Mouse (Mus musculus) stomach, postnatal 0 days (tissue): ENCODE data around the gene Gucd1.

Source experiments
- CTCF ChIP-seq: IDR thresholded peaks from 2 replicates; pipeline ENCODE4 v1.5.1; 2016; ENCODE audit warnings: antibody characterized with exemption, low read depth, mild to moderate bottlenecking, moderate library complexity
- EP300 ChIP-seq: optimal IDR thresholded peaks from 2 replicates; pipeline ENCODE3; 2016; ENCODE audit warnings: antibody characterized with exemption

- TF ChIP-seq CTCF (no peak), EP300 (no peak)
Observed at GRCm38 (mm10) chr10:75316872-75316907, 201.1 kb downstream of the Gucd1 start, which contains the start of gene Adora2a.
